Mouse (Mus musculus) urinary bladder, postnatal 14 days (tissue): ENCODE data around the gene Spaar.
A peak's percentile ranks its signal among the peaks of the same experiment; 100 is the strongest.
"Not testable (repeated sequence)": the region's sequence is repeated elsewhere in the genome, so short reads cannot be mapped to it uniquely, and the experiment has no call there.

Experiments
- DNase-seq: peaks from one replicate; pipeline ENCODE4 v3.0.0; 2021; ENCODE audit warnings: low spot score

Spaar gene

DNA sequence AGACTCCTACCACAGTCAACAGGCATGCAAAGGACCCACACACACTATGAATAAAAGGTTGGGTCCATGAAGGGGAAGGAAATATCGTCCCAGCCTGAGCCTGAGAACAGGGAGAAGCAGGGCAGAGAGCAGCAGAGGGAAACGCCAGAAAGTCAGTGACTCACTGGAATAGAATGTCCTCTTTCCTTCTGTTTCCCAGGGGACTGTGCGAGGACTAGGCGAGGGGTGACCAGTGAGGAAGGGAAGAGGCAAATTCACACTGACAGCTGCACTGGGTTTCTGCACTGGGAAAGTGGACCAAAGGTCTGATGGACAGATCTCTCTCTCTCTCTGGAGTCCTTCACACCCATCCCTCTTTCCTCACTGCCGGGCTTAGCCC lies 1.3 kb upstream of the Spaar start:
- peak; percentile 75 for DNase-seq

DNA sequence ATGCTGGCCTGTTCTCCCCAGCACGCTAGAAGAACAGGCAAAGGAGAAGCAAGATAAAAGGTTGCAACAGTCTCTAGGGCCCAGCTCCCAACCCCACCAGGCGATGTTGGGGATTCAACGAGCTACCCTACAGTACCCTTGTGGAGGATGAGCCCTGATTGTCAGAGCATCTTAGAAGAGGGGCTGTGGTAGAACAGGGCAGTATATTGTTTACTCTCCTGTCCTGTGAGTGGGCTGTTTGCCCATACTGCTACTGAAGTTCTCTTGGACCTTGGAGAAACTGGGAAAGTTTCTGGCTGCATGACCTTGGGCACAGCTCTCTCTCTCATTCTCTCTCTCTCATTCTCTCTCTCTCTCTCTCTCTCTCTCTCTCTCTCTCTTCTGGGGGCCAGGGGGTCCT lies 708 bp upstream of the Spaar start:
- no peak for DNase-seq

DNA sequence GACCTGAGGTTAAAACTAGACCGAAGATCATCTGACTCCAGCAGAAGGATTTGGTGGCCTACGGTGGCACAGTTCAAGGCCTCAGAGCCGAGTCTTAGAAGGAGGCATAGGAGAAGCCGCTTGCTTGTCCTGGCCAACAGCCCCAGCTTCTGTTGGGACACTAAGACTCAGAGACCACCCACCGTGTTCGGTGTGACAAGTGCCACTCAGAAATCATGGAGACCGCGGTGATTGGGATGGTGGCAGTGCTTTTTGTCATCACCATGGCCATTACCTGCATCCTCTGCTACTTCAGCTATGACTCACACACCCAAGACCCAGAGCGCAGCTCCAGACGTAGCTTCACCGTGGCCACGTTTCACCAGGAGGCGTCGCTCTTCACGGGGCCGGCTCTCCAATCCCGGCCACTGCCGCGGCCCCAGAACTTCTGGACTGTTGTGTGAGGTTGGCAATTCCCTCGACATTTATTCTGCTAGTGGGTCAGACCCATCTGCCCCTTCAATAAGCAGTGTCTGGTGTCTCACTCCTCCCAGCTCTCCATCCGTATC lies 990 bp downstream of the Spaar start:
- no peak for DNase-seq

DNA sequence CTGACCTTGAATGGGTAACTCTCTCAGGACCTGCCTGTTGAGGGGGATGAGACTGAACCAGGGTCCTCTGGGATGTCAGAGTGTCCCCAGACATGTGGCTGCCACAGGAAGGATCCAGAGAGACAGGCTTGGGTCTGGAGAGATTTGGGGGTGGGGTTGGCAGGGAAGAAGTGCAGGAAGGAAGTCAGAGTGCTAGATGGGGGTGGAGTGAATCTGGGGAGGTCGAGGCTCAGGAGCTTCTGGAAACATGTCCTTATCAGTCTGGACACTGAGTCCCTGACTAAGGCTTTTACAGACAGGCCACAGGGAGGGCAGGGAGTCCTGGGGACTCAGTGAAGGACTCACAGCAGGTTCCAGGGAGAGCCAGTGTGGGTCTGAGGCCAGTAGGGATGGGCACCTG lies 2.3 kb downstream of the Spaar start:
- no peak for DNase-seq

DNA sequence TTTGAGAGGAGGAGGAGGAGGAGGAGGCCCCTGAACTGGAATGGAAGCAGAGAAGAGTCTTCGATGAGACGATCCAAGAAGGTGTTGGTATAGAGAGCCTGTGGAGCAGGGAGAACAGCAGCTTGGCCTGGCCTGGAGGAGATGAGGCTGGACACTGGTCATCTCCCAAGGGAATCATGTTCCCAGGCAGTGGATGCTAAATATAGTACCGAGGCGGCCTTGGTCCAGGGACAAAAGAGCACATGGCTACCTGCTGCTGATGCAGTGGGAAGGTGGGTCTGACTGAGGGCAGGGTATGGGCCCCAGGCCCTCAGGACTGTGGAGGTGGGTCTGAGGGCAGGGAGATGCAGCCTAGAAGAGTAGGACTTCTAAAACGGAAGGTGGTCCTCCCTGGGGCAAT lies 3.4 kb downstream of the Spaar start:
- DNase-seq: no peak

DNA sequence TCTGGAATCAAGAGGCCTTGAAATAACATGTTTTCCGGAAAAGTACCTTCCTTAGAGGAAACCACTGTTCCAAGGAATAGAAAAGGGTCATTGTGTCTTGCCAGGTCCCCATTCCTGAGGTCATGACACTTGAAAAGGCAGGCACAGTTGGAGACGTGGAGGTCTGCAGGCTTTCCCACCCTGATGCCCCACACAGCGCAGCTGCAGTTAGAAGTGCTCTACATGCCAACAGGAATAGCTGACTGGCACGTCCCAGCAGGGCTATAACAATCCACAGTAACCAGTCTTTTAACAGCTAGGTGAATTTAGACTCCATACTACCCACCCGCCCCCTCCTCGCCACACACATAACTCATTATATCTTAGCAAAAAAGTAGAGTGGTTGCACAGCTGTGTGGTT lies 7.3 kb downstream of the Spaar start:
- DNase-seq: no peak

DNA sequence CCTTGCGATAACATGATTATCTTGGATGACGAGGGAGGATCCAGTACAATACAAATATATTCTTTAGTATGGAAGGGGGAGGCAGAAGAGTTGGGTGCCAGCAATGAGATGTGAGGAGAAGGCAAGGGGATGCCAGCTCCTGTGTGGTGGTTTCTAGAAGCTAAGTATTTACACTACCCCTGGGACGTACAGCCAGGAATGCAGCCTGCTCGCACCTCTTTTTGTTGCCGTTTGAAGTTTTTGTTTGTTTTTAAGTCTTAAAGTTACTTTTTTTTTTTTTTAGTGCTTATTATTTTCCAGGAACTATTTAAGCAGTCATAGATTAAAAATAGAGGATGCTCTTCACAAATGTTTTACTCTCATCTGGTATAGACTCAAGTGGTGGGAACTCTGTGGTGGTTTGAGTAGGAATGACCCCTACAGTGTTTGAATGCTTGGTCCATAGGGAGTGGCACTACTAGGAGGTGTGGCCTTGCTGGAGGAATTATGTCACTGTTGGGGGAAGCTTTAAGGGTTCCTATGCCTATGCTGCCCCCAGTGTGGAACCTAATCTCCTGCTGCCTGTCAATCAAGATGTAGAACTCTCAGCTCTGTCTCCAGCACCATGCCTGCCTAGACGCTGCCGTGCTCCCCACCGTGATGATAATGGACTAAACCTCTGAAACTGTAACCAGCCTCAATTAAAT lies 9.3 kb downstream of the Spaar start:
- DNase-seq: no peak

DNA sequence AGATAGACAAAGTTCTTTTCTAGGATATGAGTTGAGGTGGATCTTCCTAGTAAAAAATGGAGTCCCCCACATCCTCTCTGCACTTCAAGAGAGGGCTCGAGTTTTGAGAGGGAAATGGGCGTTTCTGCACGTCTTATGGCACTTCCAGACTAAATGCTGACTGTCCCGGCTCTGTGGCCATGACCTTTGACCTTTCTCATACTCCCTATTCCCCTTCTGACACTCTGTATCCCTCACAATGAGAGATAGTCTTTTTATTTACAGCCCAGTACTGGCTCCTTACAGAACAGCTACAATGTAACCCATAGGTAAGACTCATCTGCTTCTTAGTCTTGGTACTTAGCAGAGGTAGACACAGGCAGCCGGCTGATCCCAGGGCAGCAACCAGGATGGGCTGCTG lies 11.7 kb downstream of the Spaar start:
- DNase-seq: no peak

DNA sequence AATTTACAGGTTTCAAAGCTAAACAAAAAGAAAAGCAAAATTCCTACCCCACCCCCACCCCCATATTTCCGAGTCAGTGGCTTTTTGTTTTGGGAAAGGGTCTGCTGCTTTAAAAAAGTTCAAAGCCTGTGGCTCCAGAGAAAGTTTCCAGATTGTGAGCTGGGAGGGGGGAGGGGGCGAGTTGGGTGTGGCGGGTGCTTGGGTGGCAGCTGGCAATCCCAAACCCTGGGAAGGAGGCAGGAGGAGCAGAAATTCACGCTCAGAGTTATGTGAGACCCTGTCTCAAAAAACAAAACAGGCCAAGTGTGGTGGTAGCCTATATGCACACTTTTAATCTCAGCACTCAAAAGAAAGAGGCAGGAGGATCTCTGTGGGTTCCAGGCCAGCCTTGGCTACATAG lies 12.8 kb downstream of the Spaar start:
- DNase-seq: no peak

DNA sequence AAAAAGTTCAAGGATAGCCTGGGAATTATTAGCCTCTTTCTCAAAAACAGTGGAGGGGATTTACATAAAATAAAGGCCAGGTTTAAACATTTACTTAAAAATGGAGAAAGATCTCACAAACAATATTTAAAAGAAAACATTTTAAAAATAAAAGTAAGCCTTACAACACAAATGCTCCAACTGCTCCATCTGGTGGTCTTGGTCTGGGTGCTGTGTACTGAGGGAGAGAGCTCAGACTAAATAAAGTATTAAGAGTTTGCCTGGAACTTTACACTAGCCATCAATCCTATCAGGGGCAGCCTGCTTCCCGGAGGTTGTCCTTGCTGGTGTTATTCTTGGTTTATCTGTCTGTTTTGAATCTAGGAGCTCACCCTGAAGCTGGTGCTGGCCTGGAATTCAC lies 13.3 kb downstream of the Spaar start:
- no peak for DNase-seq

DNA sequence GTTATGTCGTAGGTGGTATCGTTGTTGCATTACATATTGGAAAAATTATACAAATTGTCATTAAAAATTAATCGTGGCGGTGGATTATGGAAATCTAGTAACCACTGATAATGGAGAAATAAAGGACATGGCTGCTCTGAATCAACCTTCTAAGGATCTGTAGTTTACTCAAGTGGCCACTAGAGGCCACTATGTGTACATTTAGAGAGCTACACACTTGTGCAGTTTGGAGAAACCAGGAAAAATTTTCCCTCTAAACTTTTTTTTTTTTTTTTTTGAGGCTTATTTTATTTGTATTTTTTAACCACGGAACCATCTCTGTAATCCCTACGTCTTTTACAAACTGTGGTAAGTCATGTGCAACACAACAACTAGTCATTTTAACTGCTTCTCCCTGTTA lies 15.4 kb downstream of the Spaar start:
- DNase-seq: no peak

DNA sequence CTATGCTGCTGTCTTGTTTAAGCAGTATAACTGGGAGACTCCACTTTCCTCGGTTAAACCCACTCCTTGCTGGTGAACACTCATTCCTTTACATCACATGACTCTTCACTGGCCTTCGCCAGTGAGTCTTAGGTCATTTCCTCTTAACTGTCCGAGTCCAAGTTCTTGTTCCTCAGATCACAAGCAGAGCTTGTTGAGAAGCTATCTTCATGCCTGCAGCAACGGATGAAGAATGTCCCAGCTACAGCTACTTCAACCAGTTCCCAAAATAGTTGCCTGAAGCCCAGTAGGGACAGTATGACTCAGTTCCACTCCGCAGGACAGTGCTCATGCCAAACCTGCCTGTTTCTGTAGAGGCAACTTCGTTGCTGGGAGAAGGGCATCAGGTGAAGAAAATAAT lies 27.4 kb downstream of the Spaar start:
- no peak for DNase-seq

DNA sequence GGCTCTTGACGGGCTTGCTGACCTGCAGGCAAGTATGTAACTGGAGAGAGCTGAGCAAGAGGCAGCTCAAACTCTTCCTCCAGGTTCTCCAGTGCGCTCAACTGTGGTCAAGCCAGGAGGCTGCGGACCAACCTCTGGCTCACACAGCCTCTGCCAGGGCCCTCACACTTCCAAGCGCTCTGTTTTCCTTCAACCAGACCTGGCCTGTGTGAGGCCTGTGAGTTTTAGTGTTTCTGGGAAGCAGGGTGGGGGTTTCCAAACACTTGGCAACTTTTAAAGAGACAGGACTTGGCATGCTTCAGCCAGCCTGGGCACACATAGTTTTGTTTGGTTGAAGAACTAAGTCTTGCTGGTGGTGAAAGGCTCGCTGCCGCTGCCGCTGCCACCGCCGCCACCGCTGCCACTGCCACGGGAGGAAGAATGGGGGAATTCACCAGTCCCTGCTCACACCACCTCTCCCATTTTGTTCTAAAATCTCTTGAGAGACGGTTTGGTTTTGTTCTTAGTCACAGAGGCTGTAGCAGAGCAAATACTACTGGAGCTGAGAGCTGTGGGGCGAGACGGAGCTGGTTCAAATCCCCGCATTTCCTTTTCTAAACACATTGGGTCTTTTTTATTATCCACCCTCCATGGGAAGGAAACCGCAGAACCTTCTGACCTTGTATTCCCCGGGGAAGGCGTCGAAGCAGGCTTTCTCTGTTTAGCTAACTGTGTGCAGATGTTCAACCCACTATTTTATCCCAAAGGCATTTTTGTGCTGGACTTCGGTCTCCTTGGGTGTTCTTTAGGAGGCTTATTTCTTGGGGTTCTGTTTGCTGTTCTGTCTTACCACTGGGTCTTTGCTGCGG lies 30.0 kb downstream of the Spaar start:
- no peak for DNase-seq

DNA sequence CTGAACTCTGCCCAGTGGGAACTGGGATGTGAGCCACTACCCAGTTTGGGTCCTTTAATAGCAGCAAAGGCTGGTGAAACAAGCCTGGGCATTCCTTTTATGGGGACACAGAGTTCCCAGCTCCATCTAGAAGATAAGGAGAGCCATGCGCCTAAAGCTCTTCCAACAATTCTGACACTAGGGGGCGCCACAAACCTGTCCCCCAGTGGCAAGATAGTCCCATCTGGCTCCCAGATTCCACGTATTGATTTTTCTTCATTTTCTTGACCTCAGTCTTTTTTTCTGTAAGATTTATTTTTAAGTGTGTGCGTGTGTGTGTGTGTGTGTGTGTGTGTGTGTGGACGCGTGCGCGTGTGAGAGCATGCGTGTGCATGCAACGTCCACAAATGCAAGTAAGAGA lies 30.6 kb downstream of the Spaar start:
- peak; percentile 47 for DNase-seq

DNA sequence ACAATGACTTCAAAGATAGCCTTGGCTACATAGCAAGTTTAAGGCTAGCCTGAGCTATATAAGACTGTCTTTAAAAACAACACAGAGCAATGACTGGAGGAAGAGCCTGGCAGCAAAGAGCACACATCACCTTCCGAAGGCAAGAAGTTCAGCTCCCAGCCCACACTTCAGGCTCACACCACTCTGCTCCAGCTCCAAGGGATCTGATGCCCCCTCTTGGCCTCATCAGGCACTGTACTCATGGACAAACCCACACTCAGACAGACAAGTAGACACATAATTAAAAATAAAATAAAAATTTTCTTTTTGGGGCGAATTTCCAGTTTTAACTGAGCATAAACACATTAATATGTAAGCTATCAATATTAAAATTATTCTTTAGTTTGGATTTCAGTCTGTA lies 31.5 kb downstream of the Spaar start:
- no peak for DNase-seq

DNA sequence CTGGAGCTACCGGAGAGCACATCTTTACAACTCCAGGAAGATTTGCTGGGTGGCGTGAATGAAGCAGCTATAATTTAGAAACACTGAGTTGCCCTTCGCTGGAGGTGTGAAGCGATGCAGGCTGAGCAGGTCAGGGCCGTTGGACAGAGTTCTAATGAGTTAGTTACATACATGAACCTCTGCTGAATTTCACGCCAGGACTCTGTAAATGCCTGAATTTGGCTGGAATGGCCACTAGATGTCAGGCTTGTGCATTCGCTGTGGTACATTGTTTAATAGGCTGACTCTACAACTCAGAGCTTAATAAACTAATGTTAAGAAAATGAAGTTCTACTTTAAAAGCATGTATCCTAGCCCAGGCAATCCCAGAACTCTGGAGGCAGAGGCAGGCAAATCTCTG lies 33.6 kb downstream of the Spaar start:
- DNase-seq: peak; percentile 66

DNA sequence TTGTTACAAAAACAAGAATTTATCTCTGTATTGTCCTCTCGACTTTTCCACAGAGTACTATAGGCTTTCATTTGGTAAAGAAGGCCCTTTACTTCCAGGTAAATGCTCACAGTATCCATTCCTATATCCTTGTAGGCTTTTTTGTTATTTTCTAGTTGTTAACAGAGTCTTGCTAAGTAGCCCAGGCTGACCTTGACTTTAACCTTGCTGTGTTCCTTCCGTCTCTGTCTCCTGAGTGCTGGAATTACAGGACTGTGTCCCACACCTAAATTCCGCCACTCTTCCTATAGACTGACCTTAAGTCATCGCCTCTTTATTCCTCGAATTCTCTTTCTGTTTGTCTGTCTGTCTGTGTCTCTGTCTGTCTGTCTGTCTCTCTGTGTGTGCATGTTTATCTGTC lies 38.5 kb downstream of the Spaar start:
- no peak for DNase-seq

DNA sequence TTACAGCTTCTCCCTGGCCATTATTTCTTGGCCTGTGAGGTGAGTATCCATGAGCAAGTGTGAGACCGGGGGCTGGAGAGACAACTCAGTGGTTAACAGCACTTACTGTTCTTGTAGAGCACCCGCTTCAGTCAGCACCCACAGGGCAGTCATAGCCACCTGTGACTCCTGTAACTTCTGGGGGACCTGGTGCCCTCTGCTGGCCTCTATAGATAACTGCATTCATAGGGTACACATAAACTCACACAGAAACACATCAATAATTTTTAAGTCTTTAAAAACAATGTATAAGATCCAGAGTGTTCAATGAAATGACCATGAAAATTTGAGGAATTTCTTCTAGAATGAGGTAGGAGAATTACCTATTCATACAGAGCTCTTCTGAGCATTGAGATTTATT lies 39.5 kb downstream of the Spaar start:
- DNase-seq: no peak

DNA sequence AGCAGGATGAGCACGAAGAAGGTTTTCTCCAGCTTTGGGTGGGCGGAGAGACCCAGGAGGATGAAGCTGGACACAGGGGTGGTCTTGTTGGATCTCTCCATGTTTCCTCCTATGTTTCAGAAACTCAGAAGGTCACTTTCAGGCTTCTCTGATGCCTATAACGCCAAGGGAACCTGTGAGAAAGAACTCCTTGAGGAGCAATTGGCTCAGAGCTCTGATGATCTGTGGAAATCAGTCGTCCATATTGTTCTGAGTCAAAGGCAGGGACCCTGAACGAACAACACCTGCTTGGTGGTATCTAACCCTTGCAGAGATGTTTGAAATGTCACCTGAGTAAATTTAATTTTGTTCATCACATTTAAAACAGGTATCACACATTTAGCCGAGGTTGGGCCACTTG lies 41.1 kb downstream of the Spaar start, which contains the start of gene Olfr159:
Olfr159 (minus strand) TSS at position 101 of the 400 bp plus-strand sequence.
- DNase-seq: no peak

DNA sequence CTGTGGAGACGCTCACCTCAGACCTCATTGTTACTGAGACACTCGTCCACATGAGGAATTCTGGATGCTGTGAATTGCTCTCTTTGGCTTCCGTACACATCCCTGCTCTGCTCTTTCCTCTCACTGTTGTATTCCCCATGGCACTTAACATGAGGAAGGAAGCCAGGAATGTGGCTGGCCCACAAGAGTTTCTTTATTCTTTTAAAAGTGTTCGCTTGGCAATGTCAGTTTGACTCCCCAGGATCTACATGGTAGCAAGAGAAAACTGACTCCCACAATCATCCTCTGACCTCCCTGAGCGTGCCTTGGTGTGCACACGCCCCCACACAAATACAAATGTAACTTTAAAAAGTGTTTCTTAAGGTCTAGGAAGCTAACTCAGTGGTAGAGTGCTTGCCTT lies 41.8 kb downstream of the Spaar start:
- DNase-seq: no peak

DNA sequence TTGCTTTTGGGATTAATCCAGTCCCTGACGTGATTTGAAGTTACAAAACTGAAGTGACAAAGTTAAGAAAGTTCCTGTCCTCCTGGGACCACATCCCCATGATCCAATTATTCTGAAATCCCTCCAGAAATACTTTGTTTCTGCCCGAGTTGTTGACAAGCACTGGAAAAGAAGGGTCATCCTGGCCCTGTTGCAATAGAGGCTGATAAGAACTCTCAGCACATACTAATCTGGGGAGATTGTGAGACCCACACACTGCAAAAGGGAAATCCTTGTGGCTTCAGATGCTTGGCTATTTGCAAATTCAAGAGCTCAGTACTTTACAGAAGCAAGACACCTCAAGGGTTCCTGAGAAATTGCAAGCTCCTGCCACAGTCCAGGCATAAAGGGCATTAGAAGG lies 42.5 kb downstream of the Spaar start:
- DNase-seq: no peak

DNA sequence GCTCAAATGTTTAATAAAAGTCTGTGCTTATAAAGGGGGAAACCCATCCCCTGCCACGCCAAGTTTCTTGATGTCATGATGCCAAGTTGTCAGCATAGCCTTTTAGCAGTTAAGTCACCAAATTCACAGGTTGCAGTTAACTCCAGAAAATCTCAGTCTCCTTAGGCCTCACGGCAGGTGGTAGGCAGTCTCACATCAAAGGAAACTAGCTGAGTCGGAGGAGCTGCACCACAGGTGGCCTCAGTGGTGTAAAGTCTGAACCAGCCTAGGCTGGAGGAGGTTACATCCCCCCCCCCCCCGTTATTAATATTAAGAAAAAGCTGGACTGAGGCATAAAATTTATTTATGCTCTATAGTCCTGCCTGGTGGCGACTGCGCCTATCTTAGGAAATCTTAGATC lies 65.5 kb downstream of the Spaar start:
- DNase-seq: no peak

DNA sequence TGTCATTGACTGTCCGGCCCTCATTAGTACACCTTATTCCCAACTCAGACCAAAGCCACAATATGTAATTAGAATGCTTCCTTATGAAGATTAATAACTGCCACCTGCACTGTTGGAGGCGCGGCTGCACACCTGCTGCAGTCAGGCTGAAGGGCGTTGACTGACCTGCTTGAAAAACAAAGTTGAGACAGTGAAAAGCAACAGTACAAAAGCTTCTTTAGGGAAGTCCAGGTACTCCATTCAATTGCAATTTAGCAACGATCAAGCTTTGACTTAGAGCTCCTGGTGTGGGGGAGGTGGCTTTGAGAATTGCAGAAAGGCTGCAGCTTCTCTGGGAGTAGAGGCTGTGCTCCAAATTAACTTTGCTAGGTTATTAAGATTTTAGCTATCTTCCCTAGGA lies 66.0 kb downstream of the Spaar start:
- not testable (repeated sequence) for DNase-seq

DNA sequence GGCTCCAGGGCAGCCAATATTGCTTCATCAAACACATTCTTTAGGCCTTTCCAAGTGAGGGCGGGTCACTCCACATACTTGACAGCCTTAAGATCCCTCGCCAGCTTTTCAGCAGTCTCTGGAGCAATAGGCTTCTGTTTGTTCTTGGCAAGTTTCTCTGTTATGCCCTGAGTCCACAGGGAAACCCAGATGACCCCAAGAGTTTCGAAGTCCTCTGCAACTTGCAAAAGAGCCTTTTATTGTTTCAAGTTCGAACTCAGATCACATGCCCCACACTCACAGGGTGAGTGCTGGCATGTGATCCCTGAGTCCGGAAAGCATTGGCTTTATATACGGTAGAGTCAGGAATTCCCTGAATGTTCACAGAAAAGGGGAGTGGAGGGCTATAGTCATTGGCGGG lies 69.1 kb downstream of the Spaar start:
- no peak for DNase-seq
